Mouse (Mus musculus) heart, postnatal 4 days (tissue): ENCODE data around the gene Rrnad1. TPM values are rescaled to one million over a fixed set of nuclear protein-coding genes. Genes with fewer than 3 reads are reported as not detected.
"Not testable (repeated sequence)": the region's sequence is repeated elsewhere in the genome, so short reads cannot be mapped to it uniquely, and the experiment has no call there.

Experiments
- DNase-seq: peaks from one replicate; pipeline ENCODE4 v3.0.0; 2021
- total RNA-seq, 2 experiments: library from RNA; stranded (reverse); gene quantifications; 2 replicates each; pipeline ENCODE4 v1.2.3; 2021

The Rrnad1 gene
- total RNA-seq, 2 experiments from 2014 or later = 7.7 to 8.9 TPM

DNA sequence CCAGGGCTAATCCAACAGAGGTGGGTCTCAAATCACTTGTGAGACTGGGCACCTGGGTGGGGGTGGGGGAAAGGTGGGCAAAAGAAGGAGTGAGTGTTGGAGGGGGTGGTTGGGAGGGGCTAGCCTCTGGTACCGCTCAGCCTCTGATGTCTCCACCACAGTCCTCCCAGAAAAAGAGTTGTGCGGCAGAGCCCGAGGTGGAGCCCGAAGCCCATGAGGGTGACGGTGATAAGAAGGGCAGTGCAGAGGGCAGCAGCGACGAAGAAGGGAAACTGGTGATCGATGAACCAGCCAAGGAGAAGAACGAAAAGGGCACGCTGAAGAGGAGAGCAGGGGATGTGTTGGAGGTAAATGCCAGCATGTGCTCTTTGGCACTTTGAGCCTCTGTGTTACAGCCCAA, 16.6 kb downstream of the Rrnad1 start:
- DNase-seq = no peak

DNA sequence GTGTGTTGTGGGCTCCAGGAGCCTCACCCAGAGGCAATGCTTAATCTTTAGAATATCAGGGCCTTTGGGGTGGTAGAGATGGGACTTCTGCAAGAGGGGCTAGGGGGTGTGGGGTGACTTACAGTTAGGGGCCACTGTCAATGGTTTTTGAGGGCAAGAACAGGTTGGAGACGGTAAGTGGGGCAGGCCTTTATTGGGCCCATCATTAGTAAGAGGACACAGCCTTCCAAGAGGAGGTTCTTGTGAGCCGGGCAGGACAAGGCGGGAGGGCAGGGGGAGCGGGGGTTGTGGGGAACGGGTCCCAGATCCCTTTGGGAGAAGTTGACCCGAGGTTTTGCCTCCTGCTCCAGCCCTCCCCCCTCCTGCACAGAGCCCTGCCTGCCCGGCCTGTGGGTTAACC, 17.0 kb downstream of the Rrnad1 start:
- no peak for DNase-seq

GRCm38 (mm10) chr3:87910573-87911141, 19.9 kb downstream of the Rrnad1 start:
- peak; percentile 92 for DNase-seq

GRCm38 (mm10) chr3:87909874-87910273, 20.6 kb downstream of the Rrnad1 start:
- DNase-seq = no peak

- no peak for DNase-seq
Measured at GRCm38 (mm10) chr3:87909381-87909780, 21.1 kb downstream of the Rrnad1 start.

DNA sequence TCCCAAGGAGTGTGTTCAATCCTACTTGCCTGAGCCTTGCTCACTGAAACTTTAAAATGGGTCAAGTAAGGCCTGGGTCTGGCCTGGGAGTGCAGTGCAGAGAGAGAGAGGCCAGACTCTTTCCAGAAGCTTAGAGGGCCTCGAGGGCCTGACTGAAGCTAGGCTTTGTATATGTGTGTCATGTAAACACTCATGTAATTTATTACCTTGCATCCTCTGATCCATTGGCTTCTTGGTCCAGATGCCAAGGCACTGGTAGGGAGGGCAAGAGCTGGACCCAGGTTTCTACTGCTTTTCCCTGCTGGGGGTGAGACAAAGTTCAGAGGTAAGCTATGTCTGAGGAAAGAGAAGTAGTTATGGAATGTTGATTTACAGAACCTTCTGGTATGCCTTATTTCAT, 22.6 kb downstream of the Rrnad1 start:
- no peak for DNase-seq

- peak; percentile 52 for DNase-seq
Measured at GRCm38 (mm10) chr3:87906981-87907857, 23.3 kb downstream of the Rrnad1 start.

- peak; percentile 56 for DNase-seq
Measured at GRCm38 (mm10) chr3:87906601-87906980, 23.9 kb downstream of the Rrnad1 start.

DNA sequence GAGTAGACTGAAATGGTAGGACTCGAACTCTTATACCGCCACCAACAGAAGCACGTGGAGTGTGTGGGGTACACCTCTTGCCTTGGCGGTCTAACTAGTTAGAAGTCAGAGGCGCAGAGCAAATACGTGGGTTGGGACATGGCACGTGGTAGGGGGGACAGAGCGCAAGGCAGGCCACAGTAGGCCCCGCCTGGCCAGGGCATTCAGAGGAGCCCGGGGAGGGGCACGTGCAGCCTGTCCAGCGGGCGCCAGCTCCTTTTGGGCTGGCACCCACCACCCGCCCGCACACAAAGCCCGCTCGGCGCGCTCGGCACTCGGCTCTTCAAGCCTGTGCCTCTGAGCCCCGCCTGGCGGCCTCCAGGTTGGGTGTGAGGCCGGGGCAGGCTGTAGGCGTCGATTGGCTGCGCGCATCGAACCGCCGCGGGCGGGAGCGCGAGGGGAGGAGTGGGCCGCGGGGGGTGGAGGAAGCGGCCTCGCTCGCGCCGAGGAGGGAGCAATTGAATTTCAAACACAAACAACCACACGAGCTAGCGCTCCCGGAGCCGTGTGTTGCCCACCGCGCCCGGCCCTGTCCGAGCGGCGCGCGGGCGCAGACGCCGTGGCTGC, 24.5 kb downstream of the Rrnad1 start, which contains the start of gene Hdgf:
Hdgf (plus strand) TSS at position 442 of the 606 bp plus-strand sequence.
- DNase-seq = peak; percentile 95

DNA sequence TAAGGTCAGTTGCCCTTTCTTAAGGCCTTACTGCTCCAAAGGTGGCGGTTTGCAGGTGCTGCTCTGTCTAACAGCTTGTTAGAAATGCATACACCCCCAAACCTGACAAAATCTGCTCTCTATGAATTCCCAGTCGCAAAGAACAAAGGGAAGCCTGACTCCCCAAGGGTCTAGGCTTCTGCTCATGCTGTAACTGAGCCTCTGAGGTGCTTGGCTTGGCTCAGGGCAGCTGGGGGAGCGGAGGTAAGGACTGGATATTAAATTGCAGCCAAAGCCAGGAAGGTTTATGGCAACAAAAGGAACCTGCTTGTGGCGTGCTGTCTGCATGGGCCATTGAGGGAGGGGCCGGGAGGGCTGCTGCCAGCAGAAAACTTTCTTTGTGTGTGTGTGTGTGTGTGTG, 26.7 kb downstream of the Rrnad1 start:
- no peak for DNase-seq

DNA sequence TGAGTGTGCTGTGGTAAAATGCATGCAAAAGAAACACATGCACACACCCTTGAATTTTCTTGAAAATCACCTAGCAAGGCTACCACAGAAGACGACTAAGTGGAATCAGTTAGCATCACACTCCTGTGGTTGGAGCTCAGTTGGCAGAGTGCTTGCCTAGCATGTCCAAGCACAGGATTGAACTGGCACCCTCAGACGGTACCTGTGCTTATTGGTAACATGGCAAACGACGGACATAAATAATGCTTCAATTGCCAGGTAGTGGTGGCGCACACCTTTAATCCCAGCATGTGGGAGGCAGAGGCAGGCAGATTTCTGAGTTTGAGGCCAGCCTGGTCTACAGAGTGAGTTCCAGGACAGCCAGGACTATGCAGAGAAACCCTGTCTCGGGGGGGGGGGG, 28.6 kb downstream of the Rrnad1 start:
- not testable (repeated sequence) for DNase-seq

GRCm38 (mm10) chr3:87901036-87901624, 29.4 kb downstream of the Rrnad1 start:
- no peak for DNase-seq

DNA sequence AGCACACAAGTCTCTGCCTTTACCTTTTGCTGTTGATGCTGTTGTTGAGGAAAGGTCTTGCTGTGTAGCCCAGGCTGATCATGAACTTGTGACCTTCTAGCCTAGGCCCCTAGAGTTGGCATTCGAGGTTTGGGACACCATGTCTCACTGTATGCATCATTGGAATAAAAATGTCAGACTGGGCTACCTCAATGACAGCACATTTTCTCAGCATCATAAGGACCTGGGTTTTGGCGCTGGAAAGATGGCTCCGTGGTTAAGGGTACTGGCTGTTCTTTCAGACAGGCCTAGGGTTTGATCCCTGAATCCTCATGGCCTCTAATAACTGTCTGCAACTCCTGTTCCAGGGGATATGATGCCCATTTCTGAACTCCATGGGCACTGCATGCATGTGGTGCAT, 30.7 kb downstream of the Rrnad1 start:
- no peak for DNase-seq

DNA sequence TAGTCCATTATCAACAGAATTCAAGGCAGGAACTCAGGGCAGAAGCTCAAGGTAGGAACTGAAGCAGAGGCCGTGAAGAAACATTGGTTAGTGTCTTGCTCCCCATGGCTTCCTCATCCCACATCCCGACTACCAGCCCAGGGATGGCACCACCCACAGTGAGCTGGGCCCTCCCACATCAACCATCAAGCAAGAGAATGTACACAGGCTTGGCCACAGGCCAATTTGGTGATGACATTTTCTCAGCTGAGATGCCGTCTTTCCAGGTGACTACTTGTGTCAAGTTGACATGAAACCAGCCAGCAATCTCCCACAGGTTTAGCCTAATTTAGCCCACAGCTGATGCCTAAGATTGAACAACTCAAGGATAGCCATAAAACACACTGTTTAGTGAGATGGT, 31.3 kb downstream of the Rrnad1 start:
- no peak for DNase-seq

GRCm38 (mm10) chr3:87893367-87893905, 37.1 kb downstream of the Rrnad1 start:
- no peak for DNase-seq

DNA sequence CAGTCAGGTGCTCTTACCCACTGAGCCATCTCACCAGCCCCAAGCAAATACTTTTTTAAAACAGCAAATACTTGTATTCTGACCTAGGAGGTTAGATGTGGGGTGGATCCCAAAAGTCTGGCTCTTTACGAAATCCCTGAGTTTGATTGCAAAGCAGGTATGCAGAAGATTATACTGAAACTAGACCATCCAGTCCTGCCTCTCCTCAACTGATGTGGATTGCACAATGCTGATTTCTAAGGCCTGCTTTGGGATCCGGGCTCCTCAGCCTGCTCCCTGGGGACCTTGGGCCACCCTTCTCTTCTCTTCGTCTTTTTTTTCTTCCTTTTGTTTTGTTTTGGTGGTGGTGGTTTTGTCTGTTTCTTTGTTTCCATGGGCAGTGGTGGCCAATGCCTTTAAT, 39.0 kb downstream of the Rrnad1 start:
- DNase-seq = no peak

DNA sequence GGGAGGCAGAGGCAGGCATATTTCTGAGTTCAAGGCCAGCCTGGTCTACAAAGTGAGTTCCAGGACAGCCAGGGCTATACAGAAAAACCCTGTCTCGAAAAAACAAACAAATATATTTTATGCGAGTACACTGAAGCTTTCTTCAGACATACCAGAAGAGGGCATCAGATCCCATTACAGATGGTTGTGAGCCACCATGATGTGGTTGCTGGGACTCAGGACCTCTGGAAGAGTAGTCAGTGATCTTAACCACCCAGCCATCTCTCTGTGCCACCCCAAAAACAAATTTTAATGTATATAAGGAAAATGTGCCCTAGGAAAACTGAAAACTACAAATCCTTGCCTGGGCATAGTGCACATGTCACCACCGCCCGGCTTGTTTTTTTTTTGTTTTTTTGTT, 43.1 kb downstream of the Rrnad1 start:
- DNase-seq = not testable (repeated sequence)

GRCm38 (mm10) chr3:87886416-87886815, 44.1 kb downstream of the Rrnad1 start:
- no peak for DNase-seq

GRCm38 (mm10) chr3:87886004-87886365, 44.5 kb downstream of the Rrnad1 start:
- DNase-seq = peak; percentile 56

DNA sequence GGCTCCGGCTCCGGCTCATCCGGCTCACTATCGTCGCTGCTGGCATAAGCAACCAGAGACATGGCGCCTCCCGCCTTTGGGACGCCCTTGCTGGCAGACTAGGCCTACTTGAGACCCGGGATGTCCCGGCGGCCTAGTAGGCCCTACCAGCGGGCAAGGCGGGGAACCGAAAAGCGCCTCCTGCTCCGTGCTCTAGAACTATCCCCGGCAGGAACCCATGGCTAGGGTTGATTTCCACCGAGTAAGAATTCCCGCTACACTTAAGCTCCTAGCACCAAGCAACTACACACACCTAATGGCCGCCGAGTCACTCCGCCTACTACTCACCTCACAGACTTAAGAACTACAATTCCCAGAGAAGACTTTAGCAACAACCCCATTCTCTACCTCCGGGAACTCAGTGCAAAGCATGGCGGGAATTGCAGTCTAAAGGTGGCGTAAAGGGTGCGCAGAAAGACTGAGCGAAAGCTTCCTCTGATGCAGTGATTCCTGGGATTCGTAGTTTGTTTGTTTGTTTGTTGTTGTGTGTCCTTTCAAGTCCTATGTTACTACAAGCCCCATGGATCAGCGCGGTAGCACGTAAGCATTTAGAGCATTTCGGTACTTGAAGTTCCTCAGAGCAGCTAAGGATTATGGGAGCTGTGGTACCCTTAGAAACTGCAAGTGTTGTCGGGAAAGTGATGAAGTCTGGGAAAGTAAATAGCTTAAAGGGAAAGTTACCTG, 45.1 kb downstream of the Rrnad1 start, which contains the start of gene Prcc:
Prcc (minus strand) TSS at position 328 of the 723 bp plus-strand sequence.
- DNase-seq = peak; percentile 89

DNA sequence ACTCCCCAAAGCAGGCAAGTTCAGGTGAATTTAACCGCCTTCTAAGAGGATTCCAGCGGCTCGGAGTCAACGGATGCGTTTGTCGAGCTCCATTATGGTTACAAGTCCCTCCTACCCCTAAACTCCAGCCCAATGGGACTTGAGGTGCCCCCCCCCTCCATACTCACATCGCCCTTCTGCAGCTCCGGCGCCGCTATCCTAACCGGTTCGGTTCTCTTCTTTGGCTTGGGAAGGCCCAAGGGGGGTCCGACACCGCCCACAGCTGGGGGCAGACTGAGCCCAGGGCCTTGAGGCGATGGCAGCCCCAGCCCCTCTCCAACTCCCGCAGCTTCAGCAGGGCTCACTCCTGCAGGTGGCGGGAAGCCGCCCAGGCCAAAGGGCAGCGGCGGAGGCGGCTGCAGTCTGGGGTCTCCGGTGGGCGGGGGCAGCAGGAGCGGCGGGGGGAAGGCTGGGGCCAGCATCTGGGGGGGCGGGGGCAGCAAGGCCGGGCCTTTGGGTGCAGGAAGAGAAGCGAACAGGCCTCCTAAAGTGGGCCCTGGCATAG, 45.7 kb downstream of the Rrnad1 start:
- DNase-seq = peak; percentile 48

- no peak for DNase-seq
Measured at GRCm38 (mm10) chr3:87884291-87884690, 46.2 kb downstream of the Rrnad1 start.
